Mouse (Mus musculus): ENCODE results near the gene Rbfox1.

Rbfox1 gene

DNA sequence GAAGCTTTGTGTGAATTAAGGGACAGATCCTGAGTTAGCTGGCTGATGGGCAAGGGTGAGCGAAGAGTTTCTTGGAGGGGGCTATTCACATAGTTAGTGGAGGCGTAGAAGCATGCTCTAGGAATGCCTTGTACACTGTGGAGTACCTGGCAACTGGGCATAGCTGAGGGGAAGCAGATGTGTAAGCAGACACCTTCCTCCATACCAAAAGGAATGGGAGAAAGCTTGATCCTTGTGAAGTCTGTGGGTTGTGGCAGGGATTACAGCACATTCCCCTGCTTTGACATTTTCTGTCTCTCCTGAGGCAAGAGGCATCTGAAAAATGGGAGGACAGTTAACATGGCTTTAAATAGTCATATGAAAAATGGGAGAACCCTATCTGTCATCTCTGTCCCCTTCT lies 347.8 kb downstream of the Rbfox1 start:
- DNase-seq (ENCODE audit: low read depth): no peak

DNA sequence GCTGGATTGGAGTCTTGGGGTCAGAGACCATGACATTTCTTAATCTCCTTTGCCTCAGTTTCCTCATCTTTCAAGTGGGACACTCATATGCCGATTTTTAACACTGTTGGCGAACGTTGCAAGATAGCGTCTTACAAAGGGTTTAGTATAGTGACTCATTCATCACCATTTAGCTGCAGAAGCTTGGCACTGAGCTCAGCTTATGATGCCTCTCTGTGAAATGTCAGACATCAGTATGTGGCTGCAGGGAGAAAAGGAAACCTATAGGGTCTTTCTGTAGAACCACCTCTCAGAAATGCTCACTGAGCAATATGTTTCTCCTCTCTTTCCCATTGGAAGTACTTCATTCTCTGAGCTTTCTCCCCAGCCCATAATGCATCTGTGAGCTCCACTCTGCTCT lies 356.2 kb downstream of the Rbfox1 start:
- DNase-seq (ENCODE audit: low read depth): no peak

DNA sequence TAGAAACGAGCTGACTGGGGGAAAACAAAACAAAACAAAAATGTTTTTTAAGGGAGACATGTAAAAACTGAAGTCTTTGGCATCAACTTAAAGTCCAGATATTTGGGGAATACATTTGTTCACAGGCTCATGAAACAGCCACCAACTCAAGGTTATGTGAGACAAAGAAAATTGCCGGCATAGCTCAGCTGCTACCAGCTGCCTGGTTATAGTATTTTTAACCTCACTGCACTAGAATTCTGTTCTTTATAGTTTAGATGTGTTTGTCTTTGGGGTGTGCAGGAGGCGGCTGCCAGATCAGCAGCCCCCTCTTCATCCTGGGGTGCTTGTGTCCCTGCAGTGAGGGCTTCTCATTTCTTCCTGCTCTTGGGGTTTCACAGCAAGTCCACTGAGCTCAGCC lies 357.3 kb downstream of the Rbfox1 start:
- DNase-seq (ENCODE audit: low read depth): no peak

DNA sequence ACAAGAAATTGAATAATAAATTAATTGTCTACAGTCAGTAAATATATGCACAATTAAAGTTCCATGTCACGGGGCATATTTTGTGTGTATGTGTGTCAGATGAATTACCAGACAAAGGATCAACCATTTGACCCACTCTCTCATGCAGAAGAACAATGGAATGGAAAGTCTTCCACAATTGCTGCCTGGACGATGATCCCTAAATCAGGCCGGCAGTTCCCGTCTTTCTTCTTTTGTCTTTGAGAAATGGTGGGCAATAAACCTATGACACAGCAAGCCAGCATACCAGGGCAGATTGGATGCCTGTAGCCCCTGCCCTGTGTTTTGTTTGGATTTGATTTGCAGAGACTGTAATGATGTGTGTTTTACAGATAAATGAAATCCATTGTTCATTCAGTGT lies 362.4 kb downstream of the Rbfox1 start:
- no peak for DNase-seq (ENCODE audit: low read depth)

DNA sequence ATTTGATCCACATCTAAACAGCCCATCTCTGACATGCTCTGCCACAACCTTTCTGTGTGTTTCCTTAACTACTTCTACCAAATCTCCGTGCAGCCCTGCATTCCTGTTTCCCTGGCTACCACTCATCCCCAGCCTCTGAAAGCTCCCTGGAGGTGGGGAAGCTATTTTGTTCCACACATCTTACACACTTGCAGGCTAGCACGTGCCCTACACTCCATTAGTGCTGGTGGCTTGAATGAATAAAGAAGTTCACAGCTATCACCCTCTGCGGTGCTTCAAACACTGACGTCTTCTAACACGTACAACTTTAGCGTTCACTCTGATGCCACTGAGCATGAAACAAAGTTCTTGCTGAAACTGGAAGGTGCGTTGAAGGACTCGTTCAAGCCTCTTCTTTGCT lies 379.4 kb downstream of the Rbfox1 start:
- no peak for DNase-seq (ENCODE audit: low read depth)

DNA sequence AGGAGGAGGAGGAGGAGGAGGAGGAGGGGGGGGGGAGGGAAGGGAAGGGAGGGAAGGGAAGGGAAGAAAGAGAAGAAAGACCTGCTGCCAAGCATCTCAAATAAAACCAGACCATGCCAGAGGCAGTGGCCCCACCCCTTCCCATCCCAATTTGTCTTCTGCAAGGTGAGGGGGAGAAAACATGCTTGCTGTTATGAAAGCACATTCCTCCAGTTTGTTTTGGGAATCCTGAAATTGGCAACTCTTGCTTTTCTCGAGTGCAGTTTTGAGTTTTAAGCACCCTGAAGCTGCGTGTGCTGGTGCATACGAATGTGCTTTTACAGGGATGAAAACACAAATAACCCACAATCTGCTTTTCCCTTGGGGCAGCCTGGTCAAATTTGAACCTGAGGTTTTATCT lies 380.5 kb downstream of the Rbfox1 start:
- DNase-seq (ENCODE audit: low read depth): no peak

DNA sequence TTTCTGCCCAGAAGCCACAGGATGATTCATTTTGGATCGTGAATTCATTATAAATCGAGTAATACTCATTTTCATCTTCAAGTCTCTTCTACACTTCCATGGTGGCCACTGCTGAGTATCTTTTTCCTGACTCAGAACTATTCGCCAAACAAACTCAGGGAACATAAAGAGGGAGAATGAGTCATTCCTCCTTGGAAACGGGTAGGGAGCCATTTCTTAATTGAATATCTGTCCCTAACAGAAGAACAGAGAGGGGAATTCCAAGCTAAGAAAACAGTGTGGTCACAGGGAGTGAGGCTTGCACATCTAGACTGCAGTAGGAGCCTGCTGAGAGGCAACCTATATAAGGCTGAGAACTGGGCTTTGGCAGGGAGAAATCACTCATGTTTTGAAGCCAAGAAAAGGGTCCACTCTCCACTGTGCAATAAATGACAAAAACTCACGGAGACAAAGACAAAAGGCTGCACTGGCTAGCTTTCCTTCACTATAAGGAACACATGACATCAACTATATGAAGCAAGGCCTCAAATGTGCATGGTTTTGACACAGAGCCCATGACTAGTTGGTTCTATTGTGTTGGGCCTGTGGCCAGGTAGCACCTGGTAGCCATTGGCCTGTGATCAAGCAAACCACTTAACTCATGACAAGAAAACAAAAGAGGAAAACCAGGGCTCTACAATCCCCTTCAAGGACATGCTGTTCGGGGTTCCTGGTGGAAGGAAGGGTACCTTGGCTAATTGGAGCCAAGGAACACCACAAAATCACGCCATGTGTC lies 386.6 kb downstream of the Rbfox1 start:
- no peak for DNase-seq (ENCODE audit: low read depth)

DNA sequence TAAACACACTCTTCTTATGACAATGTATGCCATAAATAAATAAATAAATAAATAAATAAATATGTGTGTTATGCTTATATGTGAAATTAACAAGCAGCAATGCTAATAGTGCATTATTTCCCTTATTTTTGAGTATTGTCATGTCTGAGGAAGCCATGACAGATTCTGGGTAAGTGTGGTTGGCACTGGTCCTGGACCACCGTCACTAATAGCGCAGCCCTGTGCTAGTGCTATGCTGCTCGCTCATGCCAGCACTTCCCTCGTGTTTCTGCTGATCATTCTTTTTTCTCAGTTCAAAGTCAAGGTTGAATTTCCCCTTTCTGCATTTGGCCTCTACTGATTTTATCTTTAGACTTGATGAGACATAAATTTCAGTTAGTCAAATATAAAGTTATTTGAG lies 398.3 kb downstream of the Rbfox1 start:
- DNase-seq (ENCODE audit: low read depth): no peak

DNA sequence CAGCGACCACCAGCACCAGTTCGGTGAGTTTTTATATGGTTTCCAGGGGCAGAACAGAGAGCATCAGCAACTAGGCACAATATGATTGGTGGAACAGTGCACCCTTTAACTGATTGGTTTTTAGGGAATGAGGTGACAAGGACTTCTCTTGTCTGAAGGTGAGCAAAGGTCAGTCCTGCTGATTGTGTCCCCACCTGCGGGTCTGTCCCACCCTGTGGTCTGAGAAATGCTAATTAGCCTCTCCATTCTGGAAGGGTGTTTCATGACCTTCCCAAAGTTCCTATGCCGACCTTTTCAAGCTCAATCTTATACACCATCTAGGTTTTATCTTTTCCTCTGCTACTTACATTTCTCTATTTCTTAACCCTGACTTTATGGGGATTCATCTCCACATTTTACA lies 399.2 kb downstream of the Rbfox1 start:
- no peak for DNase-seq (ENCODE audit: low read depth)

DNA sequence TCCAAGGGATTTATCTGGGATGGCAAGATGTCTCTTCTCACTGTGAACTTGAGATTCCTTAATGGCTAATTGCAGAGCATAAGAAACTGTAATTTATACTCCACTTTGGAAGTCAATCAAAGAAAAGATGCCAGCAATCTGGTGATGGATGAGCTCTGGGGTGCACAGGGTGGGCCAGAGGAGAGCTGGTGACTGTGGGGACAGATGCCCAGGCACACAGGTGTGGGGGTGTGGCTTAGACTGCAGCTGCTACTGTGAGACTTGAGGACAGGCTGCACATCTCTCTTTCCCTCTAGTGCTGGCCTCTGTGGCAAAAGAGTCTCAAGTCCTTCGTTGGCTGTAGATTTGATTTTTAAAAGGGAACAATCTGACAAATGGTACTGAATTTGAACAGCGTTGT lies 402.5 kb downstream of the Rbfox1 start:
- DNase-seq (ENCODE audit: low read depth): no peak

DNA sequence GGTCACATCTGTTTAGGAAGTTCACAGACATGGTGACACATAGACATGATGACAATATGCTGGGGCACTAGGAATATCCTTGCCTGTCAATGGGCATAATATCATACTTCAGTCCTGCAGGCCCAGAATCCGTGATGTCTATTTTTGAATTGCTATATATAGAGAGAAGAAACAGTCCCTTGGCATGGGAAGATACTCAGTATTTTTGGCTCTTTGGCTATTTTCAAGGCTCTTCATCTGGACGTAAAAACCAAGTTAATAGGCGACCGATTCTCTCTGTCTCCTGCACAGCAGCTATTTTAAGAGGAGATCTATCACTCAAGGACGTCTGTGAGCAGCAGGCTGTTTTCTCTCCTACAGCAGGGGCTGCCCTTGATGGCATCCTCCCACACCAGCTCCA lies 415.0 kb downstream of the Rbfox1 start:
- DNase-seq (ENCODE audit: low read depth): no peak

DNA sequence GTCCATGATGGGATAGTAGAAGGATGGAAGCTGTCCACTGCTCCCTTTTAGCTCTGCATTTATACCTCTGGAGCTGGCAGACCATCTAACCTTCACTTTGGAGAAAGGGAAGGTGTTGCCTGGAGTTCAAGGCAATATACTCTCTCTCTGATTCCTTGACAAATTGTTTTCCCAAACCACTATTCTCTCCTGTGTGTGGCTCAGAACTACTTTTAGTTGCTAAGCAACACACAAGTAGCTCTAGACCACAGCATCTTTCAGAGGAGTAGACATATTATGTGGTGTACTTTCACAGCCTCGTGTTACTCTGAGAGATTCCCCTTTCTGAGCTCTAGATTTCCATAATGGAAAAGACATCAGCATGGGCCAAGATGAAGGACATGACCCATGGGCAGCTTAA lies 417.9 kb downstream of the Rbfox1 start:
- no peak for DNase-seq (ENCODE audit: low read depth)

DNA sequence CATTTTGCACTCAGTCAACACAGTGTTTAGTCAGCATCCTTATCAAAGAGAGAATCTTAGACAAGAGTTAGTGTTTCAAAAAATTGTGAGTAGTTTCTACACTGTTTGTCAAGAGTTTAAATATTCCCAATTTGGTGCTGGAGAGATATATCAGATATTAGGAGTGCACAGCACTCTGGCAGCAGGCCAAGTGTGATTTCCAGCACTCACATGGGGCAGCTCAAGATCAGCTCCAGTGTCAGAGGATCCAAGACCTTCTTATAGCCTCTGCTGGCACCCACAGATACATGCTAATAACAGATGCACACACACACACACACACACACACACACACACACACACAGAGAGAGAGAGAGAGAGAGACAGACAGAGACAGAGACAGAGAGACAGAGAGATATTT lies 424.8 kb downstream of the Rbfox1 start:
- DNase-seq (ENCODE audit: low read depth): no peak

DNA sequence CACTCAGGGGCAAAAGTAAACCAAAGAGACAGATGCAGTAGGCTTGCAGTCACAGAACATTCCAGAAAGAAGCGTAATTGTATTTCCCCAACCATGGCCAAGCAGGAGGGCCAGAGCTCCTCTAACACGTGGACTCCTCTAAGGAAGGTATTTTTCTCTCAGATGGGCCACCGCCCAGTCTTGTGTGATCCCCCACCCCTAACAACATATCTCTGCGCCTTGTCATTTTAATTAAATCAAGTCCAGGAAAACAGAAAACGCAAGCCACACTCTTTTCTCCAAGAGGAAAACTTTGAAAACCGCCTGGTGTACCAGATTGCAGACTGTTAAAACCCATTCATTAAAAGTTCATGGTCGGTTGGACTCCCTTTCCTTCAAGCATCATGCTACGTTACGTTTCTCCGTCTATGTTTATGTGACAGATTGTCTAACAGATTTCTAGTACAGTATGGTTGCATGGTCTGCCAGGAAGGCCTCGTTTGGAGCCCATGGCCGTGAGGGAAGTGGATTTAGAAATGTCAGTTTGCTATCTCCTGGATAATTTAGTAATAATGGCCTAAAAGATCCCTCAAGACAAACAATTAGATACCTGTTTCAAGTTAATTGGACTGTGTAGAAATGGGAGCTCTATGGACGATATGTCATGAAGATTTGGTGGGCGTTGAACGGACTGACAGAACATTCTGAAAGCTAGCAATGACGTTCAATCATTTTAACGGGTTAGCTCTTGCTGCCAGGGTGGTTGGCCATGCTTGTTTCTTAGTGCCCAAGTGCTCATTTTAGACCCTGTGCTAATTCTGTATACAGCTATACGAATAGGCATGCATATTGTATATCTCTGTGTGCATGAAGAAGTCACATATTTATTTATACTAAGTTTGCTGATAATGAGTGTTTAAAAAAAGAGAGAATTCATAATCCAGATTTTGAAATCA lies 425.9 kb downstream of the Rbfox1 start:
- no peak for DNase-seq (ENCODE audit: low read depth)

DNA sequence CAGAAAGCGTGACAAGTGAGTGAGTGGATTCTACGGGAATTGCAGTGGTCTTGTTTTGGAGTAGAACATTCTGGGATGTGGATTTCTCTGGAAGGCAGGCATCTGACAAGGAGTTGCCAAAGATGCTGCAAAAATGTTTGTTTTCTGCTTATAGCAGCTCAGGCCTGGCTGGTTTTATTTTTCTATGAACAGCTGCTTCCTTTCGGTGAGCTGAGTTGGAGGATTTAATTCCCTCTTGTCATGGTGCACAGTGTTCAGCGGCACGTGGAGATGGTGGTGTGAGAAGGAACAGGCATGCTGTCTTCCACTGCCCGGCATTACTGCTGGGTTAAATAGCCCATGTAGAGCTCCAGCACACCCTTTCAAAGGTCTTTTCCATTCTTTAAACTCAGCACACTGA lies 428.5 kb downstream of the Rbfox1 start:
- DNase-seq (ENCODE audit: low read depth): no peak

DNA sequence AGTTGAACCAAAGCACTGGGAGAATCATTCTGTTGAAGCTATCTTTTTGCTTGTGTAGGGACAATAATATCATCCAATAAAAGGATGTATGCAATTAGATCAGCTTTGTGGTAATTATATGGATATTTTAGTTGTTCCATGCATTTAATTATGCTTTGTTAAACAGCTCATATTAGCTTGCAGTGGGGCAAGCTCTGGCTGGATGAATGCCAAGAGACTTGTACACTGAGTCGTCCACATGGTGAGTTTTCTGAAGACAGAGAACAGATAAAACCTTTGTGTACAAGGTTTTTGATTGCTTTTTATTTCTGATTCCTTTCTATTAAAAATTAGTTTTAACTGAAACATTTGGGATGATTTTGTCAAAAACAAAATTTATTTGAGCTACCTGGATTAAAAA lies 439.7 kb downstream of the Rbfox1 start:
- no peak for DNase-seq (ENCODE audit: low read depth)

DNA sequence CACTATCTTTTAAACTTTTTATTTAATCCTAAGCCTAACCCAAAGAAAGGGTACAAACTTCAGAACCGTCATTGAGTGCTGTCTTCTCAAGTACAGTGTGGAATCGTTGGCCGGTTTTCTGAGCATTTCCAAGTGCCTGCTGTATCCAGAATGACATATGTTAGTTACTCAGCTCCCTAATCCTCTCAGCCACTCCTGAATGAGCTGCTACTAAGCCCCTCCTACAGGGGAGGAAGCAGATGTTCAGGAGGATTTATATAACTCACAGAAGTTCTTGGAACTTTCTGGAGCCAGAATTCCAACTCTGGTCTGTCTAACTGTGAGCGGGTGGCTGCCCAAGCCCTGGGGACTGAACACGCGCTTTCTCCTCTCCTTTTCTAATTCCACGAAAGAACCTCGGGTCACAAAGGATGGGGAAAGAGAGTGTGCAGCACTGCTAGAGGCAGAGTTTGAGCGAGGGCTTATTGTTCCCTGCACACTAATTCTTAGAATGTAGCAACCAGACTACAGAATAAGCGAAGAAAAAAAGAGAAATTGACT lies 446.3 kb downstream of the Rbfox1 start:
- DNase-seq (ENCODE audit: low read depth): no peak

DNA sequence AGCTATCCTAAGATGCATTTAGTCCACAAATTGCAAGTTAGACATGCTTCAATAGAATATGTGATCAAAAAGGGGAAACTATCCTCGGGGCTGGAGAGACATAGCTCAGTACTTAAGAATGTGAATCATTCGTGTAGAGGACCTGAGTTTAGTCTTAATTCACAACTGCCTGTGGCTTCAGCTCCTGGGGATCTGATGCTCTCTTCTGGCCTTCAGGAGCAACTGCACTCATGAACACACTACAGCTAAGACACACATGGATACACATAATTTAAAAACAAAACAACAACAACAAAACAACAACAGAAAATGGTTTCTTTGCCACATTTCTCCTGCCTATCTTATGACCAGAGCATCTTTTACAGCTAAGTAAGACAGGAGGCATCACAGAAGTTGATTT lies 448.1 kb downstream of the Rbfox1 start:
- DNase-seq (ENCODE audit: low read depth): no peak

DNA sequence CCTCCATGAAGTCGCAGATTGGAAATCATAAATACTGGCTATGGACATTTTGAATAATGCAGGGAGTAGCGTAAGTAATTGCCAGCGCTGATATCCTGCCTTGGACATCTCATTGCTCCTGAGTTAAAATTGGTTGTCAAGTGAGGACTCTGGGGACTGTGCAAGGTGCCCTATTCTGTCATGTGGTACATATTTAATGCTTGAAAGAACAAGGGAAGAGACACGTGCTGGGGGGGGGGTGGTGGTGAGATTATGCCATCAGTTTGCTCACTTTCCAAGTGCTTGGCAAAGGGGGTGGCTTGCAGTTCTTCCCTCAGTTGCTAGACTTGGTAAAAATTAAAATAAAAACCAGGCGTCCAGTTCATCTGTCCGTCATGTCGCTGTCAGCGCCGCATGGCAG lies 462.9 kb downstream of the Rbfox1 start:
- DNase-seq (ENCODE audit: low read depth): no peak

DNA sequence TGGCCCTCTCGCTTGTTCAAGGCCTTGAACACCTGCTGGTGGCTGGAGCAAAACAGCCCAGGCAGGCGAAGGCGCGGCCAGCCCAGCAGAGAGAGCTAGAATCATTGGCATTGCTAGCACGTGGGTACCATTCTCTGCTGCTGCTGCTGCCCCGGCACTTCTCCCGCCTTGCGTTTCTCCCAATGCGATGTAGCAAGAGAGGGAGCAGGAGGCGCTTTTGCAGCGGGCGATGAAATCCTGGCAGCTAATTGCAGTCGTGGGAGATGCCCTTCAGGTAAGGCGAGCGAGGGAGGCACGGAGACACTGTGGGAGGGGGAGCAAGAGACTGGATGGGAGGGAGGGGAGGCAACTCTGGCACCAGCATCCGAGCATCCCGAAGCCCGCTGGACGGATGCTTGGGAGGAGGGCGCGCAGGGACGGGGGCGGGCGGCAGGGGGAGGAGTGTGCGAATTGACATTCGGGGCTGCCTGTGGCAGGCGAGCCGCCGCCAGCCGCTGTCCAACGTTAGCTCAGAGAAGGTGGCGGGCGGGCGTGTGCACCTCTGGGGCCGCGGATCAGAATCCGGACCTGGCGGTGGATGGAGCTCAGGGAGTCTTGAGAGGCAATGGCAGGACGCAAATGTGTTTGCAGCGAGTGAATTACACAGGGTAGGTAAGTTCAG lies 463.6 kb downstream of the Rbfox1 start:
- no peak for DNase-seq (ENCODE audit: low read depth)

DNA sequence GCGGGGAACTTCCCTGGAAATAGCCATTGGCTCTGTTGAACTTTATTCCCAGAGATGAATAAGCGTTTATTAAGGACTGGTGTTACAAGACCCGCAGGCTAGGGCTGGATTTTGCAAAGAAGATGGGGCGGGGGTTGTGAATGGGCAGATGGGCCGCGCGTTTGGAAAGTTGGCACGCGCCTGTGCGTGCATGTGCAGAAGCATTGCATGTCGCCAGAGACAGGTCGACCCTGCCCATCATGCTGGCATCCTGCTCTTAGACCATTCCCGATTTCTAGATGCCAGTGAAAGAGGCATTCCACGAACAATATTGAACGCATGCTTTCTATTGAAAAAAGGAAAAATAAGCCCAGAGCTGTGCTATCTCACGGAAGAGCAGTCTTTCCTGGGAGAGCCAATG lies 464.2 kb downstream of the Rbfox1 start:
- no peak for DNase-seq (ENCODE audit: low read depth)

DNA sequence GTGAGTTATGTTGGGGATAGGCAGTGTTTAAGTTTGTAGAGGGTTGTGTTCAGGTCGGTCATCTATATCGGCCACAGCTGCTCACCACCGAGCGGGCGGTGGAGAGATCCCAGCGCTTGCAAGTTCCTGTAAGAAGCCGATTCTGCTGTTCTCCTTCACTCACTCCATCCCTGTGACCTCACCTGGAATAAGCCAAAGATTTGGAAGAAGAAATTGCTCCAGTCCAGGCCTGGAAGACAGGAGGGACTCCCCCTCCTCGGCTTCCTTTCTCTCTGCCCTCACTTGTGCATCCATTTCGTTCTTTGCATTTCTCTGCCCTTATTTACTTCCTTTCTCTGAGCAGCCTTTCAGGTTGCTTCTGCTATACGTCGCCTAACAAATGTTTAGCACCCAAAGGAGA lies 465.1 kb downstream of the Rbfox1 start:
- no peak for DNase-seq (ENCODE audit: low read depth)

DNA sequence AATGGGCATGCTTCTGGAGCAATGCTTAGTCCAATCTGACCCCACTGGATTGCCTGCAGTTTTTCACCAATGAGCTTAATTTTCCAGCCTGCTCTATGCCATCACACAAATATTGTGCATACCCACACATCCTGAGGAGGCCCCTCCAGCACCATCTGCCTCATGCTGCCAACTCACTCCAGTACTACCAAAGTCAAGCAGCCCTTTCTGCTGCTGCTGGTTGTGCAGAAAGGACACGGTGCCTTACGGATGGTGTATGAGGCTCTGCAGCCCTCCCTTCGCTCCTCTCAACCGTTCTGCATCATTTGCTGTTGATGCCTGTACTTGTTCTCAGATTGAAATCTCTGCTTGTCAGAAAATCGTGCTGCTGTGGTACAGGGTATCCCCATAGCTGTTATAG lies 468.0 kb downstream of the Rbfox1 start:
- no peak for DNase-seq (ENCODE audit: low read depth)
